Mouse (Mus musculus): ENCODE data around the gene Kitl. TPM values are rescaled to one million over a fixed set of nuclear protein-coding genes. Genes with fewer than 3 reads are reported as not detected.

The Kitl gene
- total RNA-seq, 2 experiments from 2014 or later: 58.1 to 59.1 TPM

GRCm38 (mm10) chr10:100022090-100022834, 6.8 kb downstream of the Kitl start:
- intact Hi-C loops (cut with DNase I): no loop called here
- DNase-seq (ENCODE audit: low spot score in 2 of 2): peak in 1 of 2 experiments; percentile 28

- intact Hi-C loops (cut with DNase I): no loop called here
- no peak for DNase-seq (ENCODE audit: low spot score in 2 of 2)
These were observed 7.3 kb downstream of the Kitl start for GRCm38 (mm10) chr10:100022835-100023093.

- intact Hi-C loops (cut with DNase I): no loop called here
- no peak for DNase-seq (ENCODE audit: low spot score in 2 of 2)
These were observed 10.2 kb downstream of the Kitl start for GRCm38 (mm10) chr10:100025665-100026064.

- intact Hi-C loops (cut with DNase I): no loop called here
- no peak for DNase-seq (ENCODE audit: low spot score in 2 of 2)
These were observed 11.3 kb downstream of the Kitl start for GRCm38 (mm10) chr10:100026778-100027177.

- DNase-seq (ENCODE audit: low spot score in 2 of 2): peak in 1 of 2 experiments; percentile 86
- intact Hi-C loops (cut with DNase I): no loop called here
These were observed 15.0 kb downstream of the Kitl start for GRCm38 (mm10) chr10:100030385-100030784.

GRCm38 (mm10) chr10:100030980-100031516, 15.6 kb downstream of the Kitl start:
- DNase-seq (ENCODE audit: low spot score in 2 of 2): no peak
- intact Hi-C loops (cut with DNase I): no loop called here

GRCm38 (mm10) chr10:100031631-100032030, 16.2 kb downstream of the Kitl start:
- intact Hi-C loops (cut with DNase I): no loop called here

GRCm38 (mm10) chr10:100032566-100032965, 17.1 kb downstream of the Kitl start:
- DNase-seq (ENCODE audit: low spot score in 2 of 2): no peak
- intact Hi-C loops (cut with DNase I): no loop called here

More at GRCm38 (mm10) chr10:100031631-100032030, 16.2 kb downstream of the Kitl start:
- no peak for DNase-seq (ENCODE audit: low spot score in 2 of 2)

- intact Hi-C loops (cut with DNase I): no loop called here
- no peak for DNase-seq (ENCODE audit: low spot score in 2 of 2)
These were observed 20.6 kb downstream of the Kitl start for GRCm38 (mm10) chr10:100036021-100036420.

- DNase-seq (ENCODE audit: low spot score in 2 of 2): no peak
- intact Hi-C loops (cut with DNase I): no loop called here
These were observed 23.0 kb downstream of the Kitl start for GRCm38 (mm10) chr10:100038342-100038898.

GRCm38 (mm10) chr10:100038994-100039393, 23.6 kb downstream of the Kitl start:
- DNase-seq (ENCODE audit: low spot score in 2 of 2): no peak
- intact Hi-C loops (cut with DNase I): no loop called here

GRCm38 (mm10) chr10:100043748-100044147, 28.3 kb downstream of the Kitl start:
- no peak for DNase-seq (ENCODE audit: low spot score in 2 of 2)
- intact Hi-C loops (cut with DNase I): no loop called here

- no peak for DNase-seq (ENCODE audit: low spot score in 2 of 2)
- intact Hi-C loops (cut with DNase I): no loop called here
These were observed 28.7 kb downstream of the Kitl start for GRCm38 (mm10) chr10:100044153-100044552.

GRCm38 (mm10) chr10:100051146-100051783, 35.8 kb downstream of the Kitl start:
- DNase-seq (ENCODE audit: low spot score in 2 of 2): no peak
- intact Hi-C loops (cut with DNase I): no loop called here

GRCm38 (mm10) chr10:100052404-100052803, 37.0 kb downstream of the Kitl start:
- DNase-seq (ENCODE audit: low spot score in 2 of 2): no peak
- intact Hi-C loops (cut with DNase I): loop anchor here (2.0 kb wide), 1 partner anchor 36 kb away; no protein-coding TSS in a partner anchor

- intact Hi-C loops (cut with DNase I): loop anchor here (2.0 kb wide), 1 partner anchor 36 kb away; no protein-coding TSS in a partner anchor
- no peak for DNase-seq (ENCODE audit: low spot score in 2 of 2)
These were observed 37.5 kb downstream of the Kitl start for GRCm38 (mm10) chr10:100052911-100053310.

- peak; percentile 57 to 93 for DNase-seq (ENCODE audit: low spot score in 2 of 2)
- intact Hi-C loops (cut with DNase I): no loop called here
These were observed 38.6 kb downstream of the Kitl start for GRCm38 (mm10) chr10:100054006-100054405.

- peak in 1 of 2 experiments; percentile 42 for DNase-seq (ENCODE audit: low spot score in 2 of 2)
- intact Hi-C loops (cut with DNase I): no loop called here
These were observed 39.7 kb downstream of the Kitl start for GRCm38 (mm10) chr10:100055082-100055481.

- no peak for DNase-seq (ENCODE audit: low spot score in 2 of 2)
- intact Hi-C loops (cut with DNase I): no loop called here
These were observed 41.7 kb downstream of the Kitl start for GRCm38 (mm10) chr10:100057106-100057623.

- no peak for DNase-seq (ENCODE audit: low spot score in 2 of 2)
- intact Hi-C loops (cut with DNase I): no loop called here
These were observed 43.9 kb downstream of the Kitl start for GRCm38 (mm10) chr10:100059356-100059755.

All from left cerebral cortex, postnatal 25 days (tissue).